Mouse (Mus musculus): ENCODE data around the gene Cog6. TPM values are rescaled to one million over a fixed set of nuclear protein-coding genes. Genes with fewer than 3 reads are reported as not detected.

The Cog6 gene
- total and polyA plus RNA-seq, 3 experiments: 15.6 to 25.8 (median 18.4) TPM

DNA sequence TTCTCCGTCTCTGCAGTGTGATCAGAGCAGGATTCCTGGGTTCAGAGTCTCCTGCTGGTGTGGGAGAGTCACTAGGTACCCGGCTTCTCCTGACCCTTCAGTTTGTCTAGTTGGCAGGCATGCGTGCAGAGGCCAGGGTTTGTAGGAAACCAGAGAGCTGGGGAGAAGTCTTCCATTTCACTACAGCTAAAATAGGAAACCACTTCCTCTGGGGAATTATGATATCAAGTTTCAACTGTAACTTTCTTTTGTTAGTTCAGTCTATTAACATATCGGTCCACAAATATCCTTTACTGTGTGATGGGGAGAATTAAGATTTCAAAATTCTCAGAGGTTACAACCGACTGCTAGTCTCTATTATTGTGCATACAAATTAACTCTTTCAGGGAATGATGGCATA, 19.0 kb upstream of the Cog6 start:
- H3K27ac ChIP-seq (ENCODE audit: insufficient read depth, low read depth): no peak overlapping the region
- H3K9ac ChIP-seq (ENCODE audit: insufficient read depth, low read depth): no peak overlapping the region
- dilution Hi-C loops (cut with MboI; ENCODE audit: extremely low pct_ligation_motif_present, extremely low pct_unique_long_range_greater_than_20kb, low sequenced_read_pairs): no loop called here
- DNase-seq (ENCODE audit: extremely low read depth): no peak
- peaks cover 0 to 12% of the 10 kb centered on the region in 2 experiments; a peak in 2 of 4 replicates for H3K4me1 ChIP-seq (ENCODE audit: control insufficient read depth in 1 of 2, insufficient read depth in 2 of 2)
- no peaks in the 10 kb centered on the region for H3K27me3 ChIP-seq (replicated peaks)
- no peak for TF ChIP-seq ELF1 (IDR thresholded peaks at IDR 0.05; ENCODE audit: low read depth, low read length)
- no peak for TF ChIP-seq MAZ (IDR thresholded peaks at IDR 0.05; ENCODE audit: low read depth, low read length)
- no peak for TF ChIP-seq HCFC1 (IDR thresholded peaks at IDR 0.05; ENCODE audit: low read depth, low read length)
- no peak for TF ChIP-seq MXI1 (IDR thresholded peaks at IDR 0.05; ENCODE audit: low read depth, low read length)
- TF ChIP-seq ZNF384 (IDR thresholded peaks at IDR 0.05; ENCODE audit: low read depth, low read length): no peak
- TF ChIP-seq IRF4 (IDR thresholded peaks at IDR 0.05; ENCODE audit: low read depth, low read length): no peak
- H3K36me3 ChIP-seq (replicated peaks in 1 of 2; ENCODE audit: control insufficient read depth in 1 of 2, insufficient read depth in 1 of 2, low read length in 1 of 2): no peaks in the 10 kb centered on the region
- H3K9me3 ChIP-seq (replicated peaks; ENCODE audit: low read length): no peaks in the 10 kb centered on the region
- no peak overlapping the region for H3K4me2 ChIP-seq (ENCODE audit: insufficient read depth, low read depth, poor library complexity, severe bottlenecking)
- in situ Hi-C loops (cut with MboI; ENCODE audit: low pct_ligation_motif_present, low pct_unique_long_range_greater_than_20kb, low sequenced_read_pairs): loop anchor here (10.0 kb wide), 2 partner anchors 219 to 409 kb away; no protein-coding TSS in a partner anchor
- no peak overlapping the region for H3K4me3 ChIP-seq (replicated peaks in 1 of 3; ENCODE audit: low read depth in 2 of 3, low read length in 2 of 3, poor library complexity in 1 of 3)
- H3K79me2 ChIP-seq (replicated peaks; ENCODE audit: control insufficient read depth, extremely low read depth, insufficient read depth, poor library complexity, severe bottlenecking): no peaks in the 10 kb centered on the region

GRCm38 (mm10) chr3:53033448-53033847, 16.4 kb upstream of the Cog6 start:
- Histone ChIP-seq H3K4me2 (ENCODE audit: insufficient read depth, low read depth, poor library complexity, severe bottlenecking) (no peak overlapping the region), H3K9me3 (replicated peaks; ENCODE audit: low read length) (no peaks in the 10 kb centered on the region), H3K9ac (ENCODE audit: insufficient read depth, low read depth) (no peak overlapping the region), H3K27me3 (replicated peaks) (no peaks in the 10 kb centered on the region), H3K79me2 (replicated peaks; ENCODE audit: control insufficient read depth, extremely low read depth, insufficient read depth, poor library complexity, severe bottlenecking) (no peaks in the 10 kb centered on the region), H3K4me1 (ENCODE audit: control insufficient read depth in 1 of 2, insufficient read depth in 2 of 2) (peaks cover 0 to 6% of the 10 kb centered on the region in 2 experiments; a peak in 2 of 4 replicates), H3K27ac (ENCODE audit: insufficient read depth, low read depth) (no peak overlapping the region), H3K36me3 (replicated peaks in 1 of 2; ENCODE audit: control insufficient read depth in 1 of 2, insufficient read depth in 1 of 2, low read length in 1 of 2) (no peaks in the 10 kb centered on the region), H3K4me3 (replicated peaks in 1 of 3; ENCODE audit: low read depth in 2 of 3, low read length in 2 of 3, poor library complexity in 1 of 3) (no peak overlapping the region)
- dilution Hi-C loops (cut with MboI; ENCODE audit: extremely low pct_ligation_motif_present, extremely low pct_unique_long_range_greater_than_20kb, low sequenced_read_pairs): no loop called here
- no peak for TF ChIP-seq SIN3A (IDR thresholded peaks at IDR 0.05; ENCODE audit: low read length)
- TF ChIP-seq USF1 (IDR thresholded peaks at IDR 0.05; ENCODE audit: low read depth, low read length): no peak
- peak; percentile 17 to 64; a peak in 3 of 4 replicates for TF ChIP-seq CTCF (conservative IDR thresholded peaks at IDR 0.05 in 1 of 2, IDR thresholded peaks at IDR 0.05 in 1 of 2; ENCODE audit: low read depth in 2 of 2, low read length in 2 of 2)
- no peak for TF ChIP-seq UBTF (IDR thresholded peaks at IDR 0.05; ENCODE audit: low read depth, low read length)
- peak; percentile 47 for TF ChIP-seq SMC3 (IDR thresholded peaks at IDR 0.05; ENCODE audit: low read depth, low read length)
- TF ChIP-seq NRF1 (IDR thresholded peaks at IDR 0.05; ENCODE audit: low read depth, low read length): no peak
- TF ChIP-seq RCOR1 (conservative IDR thresholded peaks at IDR 0.05; ENCODE audit: low read depth, low read length): no peak
- no peak for TF ChIP-seq ZC3H11A (IDR thresholded peaks at IDR 0.05; ENCODE audit: low read depth, low read length)
- no peak for TF ChIP-seq JUND (conservative IDR thresholded peaks at IDR 0.05; ENCODE audit: low read depth, low read length)
- no peak for TF ChIP-seq IRF4 (IDR thresholded peaks at IDR 0.05; ENCODE audit: low read depth, low read length)
- no peak for TF ChIP-seq ETS1 (conservative IDR thresholded peaks at IDR 0.05; ENCODE audit: low read depth, low read length)
- TF ChIP-seq ZNF384 (IDR thresholded peaks at IDR 0.05; ENCODE audit: low read depth, low read length): no peak
- no peak for TF ChIP-seq MXI1 (IDR thresholded peaks at IDR 0.05; ENCODE audit: low read depth, low read length)
- no peak for TF ChIP-seq BHLHE40 (IDR thresholded peaks at IDR 0.05; ENCODE audit: low read depth, low read length)
- TF ChIP-seq POLR2AphosphoS2 (IDR thresholded peaks at IDR 0.05; ENCODE audit: low read depth, low read length): no peak
- TF ChIP-seq RAD21 (IDR thresholded peaks at IDR 0.05; ENCODE audit: low read depth, low read length): peak; percentile 52
- no peak for TF ChIP-seq CHD2 (IDR thresholded peaks at IDR 0.05; ENCODE audit: low read length)
- TF ChIP-seq JUN (IDR thresholded peaks at IDR 0.05; ENCODE audit: insufficient read depth, low read depth, low read length): no peak
- DNase-seq (ENCODE audit: extremely low read depth): peak; percentile 19
- in situ Hi-C loops (cut with MboI; ENCODE audit: low pct_ligation_motif_present, low pct_unique_long_range_greater_than_20kb, low sequenced_read_pairs): loop anchor here (10.0 kb wide), 2 partner anchors 221 to 411 kb away; no protein-coding TSS in a partner anchor

Data from CH12.LX (cell line).